Comparison of ENCODE assay signal across 10 mouse cellular contexts in the genomic region with DNA sequence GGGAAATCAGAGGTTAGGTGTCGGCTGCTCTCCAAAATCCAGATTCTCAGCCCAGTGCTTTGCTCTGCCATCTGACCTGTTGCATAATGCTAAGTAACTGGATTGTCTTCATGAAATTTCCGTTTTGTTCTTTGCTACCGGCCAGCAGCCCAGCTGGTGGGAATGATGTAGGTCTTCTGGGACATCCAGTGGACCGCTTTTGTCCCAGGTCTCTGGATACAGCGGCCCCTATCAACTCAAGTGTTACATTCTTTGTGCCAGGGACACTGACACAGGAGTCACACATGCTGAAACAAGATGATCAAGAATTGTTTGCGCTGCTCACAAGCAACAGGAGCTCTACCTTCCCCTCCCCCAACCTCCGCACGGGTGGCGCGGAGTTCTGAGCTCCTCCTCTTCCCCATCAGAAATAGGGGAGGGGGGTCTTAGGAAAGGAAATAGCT. TPM values are rescaled to one million over a fixed set of nuclear protein-coding genes. Genes with fewer than 3 reads are reported as not detected.
DNase-seq lines count a peak whose midpoint lies in the region; ATAC-seq and TF ChIP-seq lines count a peak whose summit lies in the region.
"Had no signal": no experiment of that assay in that cellular context is flagged by ENCODE, and none has a peak within 500 bp of the region (broad histone marks: within the 10 kb centered on the region; RNA-seq: fewer than 3 reads in every experiment).

No protein-coding gene starts in this region.

- TF ChIP-seq CTCF in embryonic fibroblast, embryonic 13.5 days (IDR thresholded peaks at IDR 0.05; ENCODE audit: borderline replicate concordance, insufficient read depth, low read length), result no peak

- peak overlapping the region; percentile 60 for H3K4me3 ChIP-seq in kidney, embryonic 16.5 days (ENCODE audit: low read length)
- H3K4me3 ChIP-seq in embryonic fibroblast, embryonic 13.5 days (ENCODE audit: insufficient read depth, low read length), result peak overlapping the region; percentile 71
- H3K4me3 ChIP-seq in liver, embryonic 15.5 days (replicated peaks), result no peak overlapping the region; the same call in 1 of the 2 replicates
- peak overlapping the region; percentile 64 for H3K4me3 ChIP-seq in stomach, embryonic 15.5 days (replicated peaks)

- no peak for DNase-seq in kidney, adult 11 months
- peak; percentile 53 to 54 for DNase-seq in heart, postnatal 14 days
- no peak for DNase-seq in urinary bladder, postnatal 4 days (ENCODE audit: low spot score in 2 of 2)
- no peak for DNase-seq in cerebellum, postnatal 14 days

- H3K9ac ChIP-seq in kidney, embryonic 16.5 days (replicated peaks; ENCODE audit: low read length), result peak overlapping the region; percentile 66
- H3K9ac ChIP-seq in liver, embryonic 15.5 days, result no peak overlapping the region
- peak overlapping the region; percentile 69 for H3K9ac ChIP-seq in stomach, embryonic 15.5 days

- peak overlapping the region; percentile 91 for H3K27ac ChIP-seq in kidney, embryonic 16.5 days (ENCODE audit: low read length)
- peak overlapping the region; percentile 88 for H3K27ac ChIP-seq in embryonic fibroblast, embryonic 13.5 days (ENCODE audit: insufficient read depth, low read length)
- H3K27ac ChIP-seq in liver, embryonic 15.5 days (replicated peaks), result no peak overlapping the region
- peak overlapping the region; percentile 93 for H3K27ac ChIP-seq in stomach, embryonic 15.5 days

- ATAC-seq in kidney, embryonic 16.5 days (ENCODE audit: low FRiP score, low TSS enrichment), result no peak; the same call in 1 of the 2 replicates
- ATAC-seq in liver, embryonic 15.5 days (ENCODE audit: insufficient read depth), result no peak
- no peak for ATAC-seq in stomach, embryonic 15.5 days (ENCODE audit: insufficient read depth, low FRiP score, low read depth)

- peak overlapping the region; percentile 75 for H3K4me2 ChIP-seq in kidney, embryonic 16.5 days (replicated peaks; ENCODE audit: low read depth, low read length)
- peak overlapping the region; percentile 54; the same call in 1 of the 2 replicates for H3K4me2 ChIP-seq in liver, embryonic 15.5 days
- peak overlapping the region; percentile 88 for H3K4me2 ChIP-seq in stomach, embryonic 15.5 days

- no peaks in the 10 kb centered on the region for H3K27me3 ChIP-seq in kidney, embryonic 16.5 days (ENCODE audit: insufficient read depth, low read length)
- H3K27me3 ChIP-seq in liver, embryonic 15.5 days, result peaks cover 69% of the 10 kb centered on the region
- H3K27me3 ChIP-seq in stomach, embryonic 15.5 days (replicated peaks), result 0 out of 2 replicates have a peak, but pooled peaks cover 10% of the 10 kb centered on the region
- H3K27me3 ChIP-seq: CH12.LX had no signal

- 4% methylated on average over 10 of the region's 10 CpGs for WGBS in kidney, embryonic 16.5 days
- WGBS in liver, embryonic 15.5 days (ENCODE audit: insufficient replicate concordance), result 21% methylated on average over 10 of the region's 10 CpGs
- 13% methylated on average over 10 of the region's 10 CpGs for WGBS in stomach, embryonic 15.5 days

- TF ChIP-seq POLR2A in embryonic fibroblast, embryonic 13.5 days (IDR thresholded peaks at IDR 0.05; ENCODE audit: low read depth, low read length), result 0 out of 2 replicates have a peak, but pooled peaks have one; percentile 1

- peaks cover 39% of the 10 kb centered on the region for H3K4me1 ChIP-seq in kidney, embryonic 16.5 days (ENCODE audit: insufficient read depth, low read length)
- peaks cover 14% of the 10 kb centered on the region for H3K4me1 ChIP-seq in embryonic fibroblast, embryonic 13.5 days (ENCODE audit: control insufficient read depth, insufficient read depth, low read length)
- peaks cover 9% of the 10 kb centered on the region for H3K4me1 ChIP-seq in liver, embryonic 15.5 days (replicated peaks)
- H3K4me1 ChIP-seq in stomach, embryonic 15.5 days, result peaks cover 26% of the 10 kb centered on the region; the same call in 1 of the 2 replicates

- peaks cover 13% of the 10 kb centered on the region; the same call in 1 of the 2 replicates for H3K36me3 ChIP-seq in kidney, embryonic 16.5 days (ENCODE audit: insufficient read depth, low read length)
- H3K36me3 ChIP-seq in liver, embryonic 15.5 days (replicated peaks), result peaks cover 8% of the 10 kb centered on the region; the same call in 1 of the 2 replicates
- no peaks in the 10 kb centered on the region for H3K36me3 ChIP-seq in stomach, embryonic 15.5 days

- intact Hi-C loops in heart, postnatal 14 days (cut with DNase I), result no loop called here

- H3K9me3 ChIP-seq in kidney, embryonic 16.5 days (ENCODE audit: low read length), result no peaks in the 10 kb centered on the region
- no peaks in the 10 kb centered on the region for H3K9me3 ChIP-seq in liver, embryonic 15.5 days (replicated peaks)
- no peaks in the 10 kb centered on the region for H3K9me3 ChIP-seq in stomach, embryonic 15.5 days

RNA-seq across cellular contexts. Expression of a gene that starts 0.7 kb away (rescaled TPM):
- 20.3 and 21.3 TPM in 2 replicates for polyA plus RNA-seq in kidney, embryonic 16.5 days (2015; fragmentation: Nextera tagmentation; extraction: Ambion mirVana)
- polyA plus RNA-seq in embryonic fibroblast, embryonic 13.5 days (2011; ENCODE audit: insufficient read length, low read depth, missing spikeins), result 144 and 150 TPM in 2 replicates
- total RNA-seq in heart, postnatal 14 days (2021), result 10 to 100 TPM; 27.0 to 28.5 TPM
- 0.64 and 0.77 TPM in 2 replicates for polyA plus RNA-seq in liver, embryonic 15.5 days (2015; fragmentation: Nextera tagmentation; extraction: Ambion mirVana)
- polyA plus RNA-seq in stomach, embryonic 15.5 days (2015; fragmentation: Nextera tagmentation; extraction: Ambion mirVana), result 10.7 and 12.4 TPM in 2 replicates
- total RNA-seq: hematopoietic stem cell, adult 5-6 weeks had no signal

Comparison
In these comparisons a context has a peak if more than half of its experiments do, and no peak if none do; other contexts are left out.
1. DNase-seq: peak in heart, postnatal 14 days (2 of 2); none in kidney, adult 11 months (single experiment), urinary bladder, postnatal 4 days (0 of 2) and cerebellum, postnatal 14 days (0 of 2).
2. Peak in every context shown above with its lines, with median percentiles within 50 percentile points of each other: H3K4me2 ChIP-seq.